11 mouse cellular contexts compared by ENCODE assay signal in the genomic region with DNA sequence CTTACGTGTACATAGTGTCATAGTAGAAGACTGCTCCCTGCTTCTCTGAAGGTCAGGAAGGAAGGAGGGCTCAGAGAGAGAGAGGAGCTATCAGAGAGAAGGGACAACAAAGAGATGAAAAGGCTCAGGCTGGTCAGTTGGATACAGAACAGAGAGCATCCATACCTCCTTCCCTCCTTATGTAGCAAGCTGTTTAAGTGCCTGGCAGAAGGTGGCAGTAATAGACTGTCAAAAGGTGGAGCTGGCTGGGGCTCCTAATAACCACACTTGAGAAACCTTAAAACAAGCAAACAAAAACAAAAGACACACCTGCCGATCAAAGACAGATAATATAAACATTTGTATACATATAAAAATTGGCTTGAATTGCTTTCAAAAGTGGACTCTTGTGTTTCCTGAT. TPM values are rescaled to one million over a fixed set of nuclear protein-coding genes. Genes with fewer than 3 reads are reported as not detected.
DNase-seq lines count a peak whose midpoint lies in the region; ATAC-seq lines count a peak whose summit lies in the region.
"Had no signal": no experiment of that assay in that cellular context is flagged by ENCODE, and none has a peak within 500 bp of the region (broad histone marks: within the 10 kb centered on the region; RNA-seq: fewer than 3 reads in every experiment).

No protein-coding gene starts in this region.

- intact Hi-C loops in left cerebral cortex, postnatal 4 days (cut with DNase I): loop anchor here (10.0 kb wide), 1 partner anchor 1841 kb away; no protein-coding TSS in a partner anchor

- DNase-seq in embryo, embryonic 10.5 days (ENCODE audit: low spot score): peak; percentile 15
- no peak for DNase-seq in embryo, embryonic 10 days (ENCODE audit: low spot score)
- DNase-seq in left cerebral cortex, postnatal 4 days: peak; percentile 10
- no peak for DNase-seq in left cerebral cortex, adult 9 months (ENCODE audit: low spot score in 2 of 2)
- DNase-seq in retina, embryonic 14.5 days (ENCODE audit: low spot score): peak; percentile 56
- DNase-seq in layer of hippocampus, postnatal 25 days (ENCODE audit: extremely low spot score in 1 of 2, low spot score in 1 of 2): no peak
- DNase-seq in heart, adult 11 months: no peak
- DNase-seq: adrenal gland, postnatal 36 days; gastrocnemius, postnatal 14 days; kidney, adult 2 months had no signal

- ATAC-seq in common myeloid progenitor, adult 5-6 weeks (replicated peaks; ENCODE audit: low read depth, poor library complexity, severe bottlenecking): peak; percentile 68; the same call in 1 of the 2 replicates

RNA-seq across cellular contexts. Expression of a gene that starts 14.0 kb away (rescaled TPM):
- total RNA-seq in left cerebral cortex, postnatal 4 days (2021): not detected
- total RNA-seq in common myeloid progenitor, adult 5-6 weeks (2017): not detected in 2 replicates
- not detected for total RNA-seq in layer of hippocampus, postnatal 25 days (2021)
- total RNA-seq: adrenal gland, postnatal 36 days; gastrocnemius, postnatal 14 days had no signal

RNA-seq across cellular contexts. Expression of a gene that starts 14.0 kb away (rescaled TPM):
- 10 to 100 TPM; 16.8 to 21.4 TPM for total RNA-seq in left cerebral cortex, postnatal 4 days (2021)
- total RNA-seq in common myeloid progenitor, adult 5-6 weeks (2017): 15.1 and 22.5 TPM in 2 replicates
- total RNA-seq in layer of hippocampus, postnatal 25 days (2021): 10 to 100 TPM; 18.0 to 29.4 TPM

Comparison
In these comparisons a context has a peak if more than half of its experiments do, and no peak if none do; other contexts are left out.
1. DNase-seq: peak in embryo, embryonic 10.5 days (single experiment), left cerebral cortex, postnatal 4 days (single experiment) and retina, embryonic 14.5 days (single experiment); none in embryo, embryonic 10 days (single experiment), left cerebral cortex, adult 9 months (0 of 2), layer of hippocampus, postnatal 25 days (0 of 2) and heart, adult 11 months (single experiment).